Mouse (Mus musculus) natural killer cell, adult 2 months (primary cell): ENCODE data around the gene Kcnk4.
A peak's percentile ranks its signal among the peaks of the same experiment; 100 is the strongest.

Experiments used
- DNase-seq, 2 experiments: peaks; one replicate each; pipeline ENCODE4 v3.0.0; 2022; ENCODE audit warnings: low spot score in 2 of 2

The Kcnk4 gene

GRCm38 (mm10) chr19:6934195-6934977, at the start of gene Kcnk4:
Kcnk4 (minus strand) TSS chr19:6934515.
- DNase-seq = no peak

GRCm38 (mm10) chr19:6983621-6984020, 49.3 kb upstream of the Kcnk4 start:
- no peak for DNase-seq

- no peak for DNase-seq
These were observed 47.1 kb upstream of the Kcnk4 start for GRCm38 (mm10) chr19:6981465-6981864.

GRCm38 (mm10) chr19:6980381-6981093, 46.2 kb upstream of the Kcnk4 start, which contains the start of gene Fkbp2:
Fkbp2 (minus strand) TSS chr19:6980501.
- DNase-seq = peak; percentile 99

- DNase-seq = peak; percentile 100
These were observed 45.4 kb upstream of the Kcnk4 start for GRCm38 (mm10) chr19:6979486-6980380.

GRCm38 (mm10) chr19:6979001-6979479, 44.7 kb upstream of the Kcnk4 start:
- DNase-seq = no peak

- no peak for DNase-seq
These were observed 44.3 kb upstream of the Kcnk4 start for GRCm38 (mm10) chr19:6978639-6978974.

GRCm38 (mm10) chr19:6977759-6978638, 43.7 kb upstream of the Kcnk4 start:
- DNase-seq = no peak

GRCm38 (mm10) chr19:6975537-6976521, 41.5 kb upstream of the Kcnk4 start, which contains the start of gene Plcb3:
Plcb3 (minus strand) TSS chr19:6976470.
- DNase-seq = peak; percentile 41 to 56

- peak; percentile 55 to 75 for DNase-seq
These were observed 40.2 kb upstream of the Kcnk4 start, which contains the start of gene Ppp1r14b for GRCm38 (mm10) chr19:6974211-6975205. Ppp1r14b (plus strand) TSS chr19:6974968.

- DNase-seq = no peak
These were observed 39.4 kb upstream of the Kcnk4 start for GRCm38 (mm10) chr19:6973581-6974190.

- DNase-seq = no peak
These were observed 38.1 kb upstream of the Kcnk4 start for GRCm38 (mm10) chr19:6972247-6972917.

- DNase-seq = no peak
These were observed 37.3 kb upstream of the Kcnk4 start for GRCm38 (mm10) chr19:6971644-6972043.

GRCm38 (mm10) chr19:6970460-6971085, 36.3 kb upstream of the Kcnk4 start:
- no peak for DNase-seq

- peak; percentile 65 to 75 for DNase-seq
These were observed 35.5 kb upstream of the Kcnk4 start for GRCm38 (mm10) chr19:6969665-6970381.

- DNase-seq = no peak
These were observed 35.0 kb upstream of the Kcnk4 start for GRCm38 (mm10) chr19:6969291-6969664.
